Mouse (Mus musculus) T-helper 2 cell (primary cell): ENCODE data around the gene Pth2.

Experiments used
- in situ Hi-C: fragments of 300-600 bp; cut with MboI, MseI; formaldehyde crosslinking; loops from one replicate; pipeline ENCODE4 v1.15.1; 2025; ENCODE audit warnings: high pct_unique_total_duplicates

Gene Pth2

DNA sequence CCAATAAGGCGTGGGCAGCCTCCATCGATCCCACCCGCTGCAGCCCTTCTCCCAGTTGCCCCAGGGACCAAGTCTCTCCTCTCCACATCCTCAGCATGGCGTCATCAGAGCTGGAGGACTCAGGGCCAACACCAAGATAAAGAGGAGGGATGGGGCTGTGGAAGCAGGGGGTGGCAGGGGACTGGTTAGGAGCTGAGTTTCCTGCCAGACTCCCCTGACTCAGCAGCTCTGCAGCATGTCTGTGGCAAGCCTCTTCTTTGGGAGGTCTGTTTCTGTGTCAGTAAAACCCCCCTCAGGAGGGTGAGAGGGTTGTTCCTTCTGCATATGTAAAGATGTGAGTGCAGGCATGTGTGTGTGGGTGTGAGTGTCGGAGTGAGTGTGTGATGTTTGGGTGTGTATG lies 16.2 kb downstream of the Pth2 start:
- in situ Hi-C loops = no loop called here

DNA sequence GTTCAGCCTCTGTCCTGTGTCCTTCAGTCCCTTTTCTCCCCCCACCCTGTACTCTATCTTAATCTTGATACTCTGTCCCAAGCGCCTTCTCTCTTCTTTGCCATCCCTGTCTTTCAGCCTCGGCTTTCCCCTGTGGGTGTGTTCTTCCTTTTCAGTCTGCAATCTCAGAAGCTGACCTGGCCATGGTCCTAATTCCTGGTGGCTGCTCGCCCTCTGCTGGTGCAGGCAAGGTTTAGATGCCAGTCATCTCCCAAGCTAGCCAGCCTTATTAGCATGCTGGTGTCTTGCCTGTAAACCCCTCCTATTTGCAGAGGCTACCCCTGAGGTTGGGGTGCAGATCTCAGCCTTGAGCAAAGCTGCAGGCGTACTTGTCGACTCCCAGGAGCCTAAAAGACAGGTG lies 17.6 kb downstream of the Pth2 start:
- in situ Hi-C loops = no loop called here

DNA sequence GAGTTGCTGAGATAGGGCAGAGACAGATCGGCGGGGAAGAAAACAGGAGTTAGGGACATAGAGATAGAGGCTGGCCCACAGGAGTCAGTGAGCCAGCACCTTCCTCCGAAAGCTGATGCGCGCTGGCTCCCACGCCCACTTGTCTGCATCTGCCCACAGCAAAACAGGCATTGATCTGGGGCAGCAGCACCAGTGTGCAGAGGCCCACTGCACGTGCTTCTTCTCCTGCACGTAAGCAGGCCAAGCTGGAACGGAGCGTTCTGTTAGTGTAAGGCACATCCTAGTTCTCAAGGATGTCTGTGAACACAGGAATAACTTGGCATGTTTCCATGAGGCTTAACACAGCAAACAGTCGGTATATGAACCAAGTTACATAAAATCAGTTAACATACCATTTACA lies 18.2 kb downstream of the Pth2 start:
- in situ Hi-C loops = no loop called here

DNA sequence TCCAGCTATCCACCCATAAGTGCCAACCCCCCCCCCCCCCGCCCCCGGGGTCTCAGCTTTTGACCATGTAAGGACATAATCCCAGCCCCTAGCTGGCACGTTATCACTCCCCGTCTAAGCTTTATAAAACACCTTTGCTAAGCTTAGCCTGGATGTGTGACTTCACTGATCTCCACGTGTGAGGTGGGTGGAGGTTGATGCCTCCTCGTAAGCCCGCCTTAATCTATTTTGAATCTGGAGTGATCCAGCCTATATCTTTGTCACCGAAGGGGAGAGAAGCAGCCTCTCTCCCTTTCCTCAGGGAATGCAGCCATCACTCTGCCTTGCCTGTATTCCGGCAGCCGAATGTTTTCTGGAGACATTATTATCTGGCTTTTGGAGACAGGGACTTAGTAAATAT lies 21.9 kb downstream of the Pth2 start:
- in situ Hi-C loops = no loop called here

DNA sequence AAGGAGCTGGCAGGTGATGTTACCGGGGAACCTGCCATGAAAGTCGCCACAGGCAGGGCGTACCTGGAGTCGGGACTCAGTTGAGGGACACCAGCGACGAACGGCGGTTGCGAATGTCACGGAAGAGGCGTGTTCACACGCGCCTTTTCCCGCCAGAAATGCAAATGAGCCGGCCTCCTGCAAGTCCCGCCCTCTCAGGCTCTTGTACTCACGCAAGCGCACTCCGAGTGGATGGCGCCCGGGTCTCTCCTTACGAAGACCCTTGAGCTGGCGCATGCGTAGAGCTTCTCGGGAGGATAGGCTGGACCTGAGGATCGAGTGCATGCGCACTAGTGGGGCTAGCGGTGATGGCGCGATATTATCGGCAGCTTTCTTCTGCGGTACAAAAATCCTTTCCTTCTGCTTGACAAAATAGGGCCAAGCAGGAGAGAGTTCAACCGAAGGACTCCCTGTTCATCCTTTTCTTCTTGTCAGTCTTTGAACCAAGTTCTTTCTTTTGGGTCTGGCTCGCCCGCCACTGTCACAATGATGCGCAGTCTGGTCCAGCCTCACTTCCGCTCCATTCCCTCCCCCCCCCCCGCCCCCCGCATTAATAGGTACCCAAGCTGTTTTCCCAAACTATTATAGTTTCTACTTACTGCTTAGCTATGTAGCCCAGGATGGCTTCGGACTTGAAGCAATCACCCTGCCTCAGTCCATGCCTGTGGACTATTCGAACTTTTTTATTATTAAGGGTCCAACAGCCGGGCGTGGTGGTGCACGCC lies 23.8 kb downstream of the Pth2 start, which contains the start of gene Ccdc155:
TSS of gene Ccdc155 (minus strand) at position 513 of the 764 bp plus-strand sequence.
- in situ Hi-C loops = no loop called here

DNA sequence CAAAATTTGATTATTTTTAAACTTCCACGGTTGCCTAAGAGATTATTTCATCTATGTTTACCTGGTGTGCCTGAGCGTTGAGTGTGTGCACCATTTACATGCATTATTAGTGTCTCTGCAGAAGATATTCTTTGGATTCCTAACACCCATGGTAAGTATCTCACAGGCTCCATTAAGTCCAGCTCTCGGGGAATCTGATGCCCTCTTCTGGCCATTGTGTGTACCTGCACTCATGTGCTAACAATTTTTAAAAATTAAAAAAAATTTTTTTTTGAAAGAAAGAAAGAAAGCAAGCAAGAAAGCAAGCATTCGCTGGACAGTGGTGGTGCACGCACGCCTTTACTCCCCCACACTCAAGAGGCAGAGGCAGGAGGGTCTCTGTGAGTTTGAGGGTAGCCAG lies 27.5 kb downstream of the Pth2 start:
- in situ Hi-C loops = no loop called here

DNA sequence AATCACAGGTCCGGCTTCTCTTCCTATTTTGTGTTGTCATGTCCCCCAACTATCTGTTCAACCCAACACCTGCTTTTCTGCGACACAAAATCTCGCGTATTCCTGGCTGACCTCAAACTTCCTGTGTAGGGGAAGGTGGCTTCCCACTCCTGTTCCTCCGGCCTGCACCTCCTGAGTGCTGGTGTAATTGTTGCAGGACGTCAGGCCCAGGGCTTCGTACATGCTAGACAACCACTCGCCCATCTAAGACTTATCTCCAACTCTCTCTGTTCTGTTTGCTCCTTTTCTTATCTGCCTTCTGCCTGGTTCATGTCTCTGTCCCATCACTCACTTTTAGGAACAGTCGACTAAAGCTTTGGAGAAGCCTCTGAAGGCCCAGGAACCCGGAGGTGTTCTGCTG lies 30.3 kb downstream of the Pth2 start:
- in situ Hi-C loops = no loop called here

DNA sequence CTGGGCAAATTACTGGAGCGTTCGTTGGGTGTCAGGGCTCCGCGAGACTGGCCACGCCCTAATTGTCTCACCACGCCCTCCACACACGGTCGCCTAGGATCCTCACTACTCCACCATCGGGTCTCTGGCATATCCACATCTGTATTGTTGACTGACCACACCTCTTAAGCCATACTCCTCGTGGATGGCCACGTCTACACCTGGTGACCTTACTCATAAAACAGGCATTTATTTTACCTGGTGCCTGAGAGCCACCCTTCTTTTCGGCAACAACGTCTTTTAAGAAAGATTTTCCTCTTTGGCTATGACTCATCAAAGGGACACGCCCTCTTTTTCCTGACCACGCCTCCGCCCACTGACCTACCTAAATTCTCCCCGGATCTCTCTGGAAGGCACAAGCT lies 31.1 kb downstream of the Pth2 start, which contains the start of gene Dkkl1:
TSS of gene Dkkl1 (minus strand) at position 297 of the 401 bp plus-strand sequence.
- in situ Hi-C loops = no loop called here

DNA sequence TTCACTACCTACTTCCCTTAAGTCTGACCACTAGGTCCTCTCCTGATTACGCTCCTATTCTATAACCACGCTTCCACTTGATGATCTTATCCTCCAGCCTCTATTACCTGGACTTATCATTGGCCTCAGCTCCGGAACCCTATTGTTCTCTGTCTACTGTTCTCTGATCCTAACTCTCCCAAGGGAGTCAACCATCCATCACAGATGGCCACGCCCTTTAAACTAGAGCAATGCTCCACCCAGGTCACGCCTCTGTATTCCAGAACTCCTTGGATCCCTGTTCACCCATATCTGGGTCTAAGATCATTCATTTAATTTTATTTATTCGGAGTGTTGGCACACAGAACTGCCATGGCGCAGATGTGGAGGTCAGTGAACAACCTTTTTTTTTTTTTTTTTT lies 31.6 kb downstream of the Pth2 start:
- in situ Hi-C loops = no loop called here

DNA sequence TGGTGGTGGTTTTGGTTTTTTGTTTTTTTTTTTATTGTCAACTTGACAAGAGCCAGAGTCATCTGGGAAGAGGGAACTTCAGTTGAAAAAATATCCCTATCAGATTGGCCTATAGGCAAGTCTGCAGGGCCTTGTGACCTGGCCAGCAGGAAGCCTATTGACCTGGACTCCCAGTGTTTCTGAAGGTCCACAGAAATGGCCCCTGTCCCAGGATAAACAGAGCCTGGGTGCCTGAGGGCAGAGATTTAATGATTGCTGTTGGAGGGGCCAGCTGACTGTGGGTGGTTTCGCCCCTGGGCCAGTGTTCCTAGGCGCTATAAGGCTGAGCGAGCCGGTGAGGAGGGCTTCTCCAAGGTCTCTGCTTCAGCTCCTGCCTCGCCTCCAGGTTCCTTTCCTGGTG lies 32.9 kb downstream of the Pth2 start:
- in situ Hi-C loops = no loop called here

DNA sequence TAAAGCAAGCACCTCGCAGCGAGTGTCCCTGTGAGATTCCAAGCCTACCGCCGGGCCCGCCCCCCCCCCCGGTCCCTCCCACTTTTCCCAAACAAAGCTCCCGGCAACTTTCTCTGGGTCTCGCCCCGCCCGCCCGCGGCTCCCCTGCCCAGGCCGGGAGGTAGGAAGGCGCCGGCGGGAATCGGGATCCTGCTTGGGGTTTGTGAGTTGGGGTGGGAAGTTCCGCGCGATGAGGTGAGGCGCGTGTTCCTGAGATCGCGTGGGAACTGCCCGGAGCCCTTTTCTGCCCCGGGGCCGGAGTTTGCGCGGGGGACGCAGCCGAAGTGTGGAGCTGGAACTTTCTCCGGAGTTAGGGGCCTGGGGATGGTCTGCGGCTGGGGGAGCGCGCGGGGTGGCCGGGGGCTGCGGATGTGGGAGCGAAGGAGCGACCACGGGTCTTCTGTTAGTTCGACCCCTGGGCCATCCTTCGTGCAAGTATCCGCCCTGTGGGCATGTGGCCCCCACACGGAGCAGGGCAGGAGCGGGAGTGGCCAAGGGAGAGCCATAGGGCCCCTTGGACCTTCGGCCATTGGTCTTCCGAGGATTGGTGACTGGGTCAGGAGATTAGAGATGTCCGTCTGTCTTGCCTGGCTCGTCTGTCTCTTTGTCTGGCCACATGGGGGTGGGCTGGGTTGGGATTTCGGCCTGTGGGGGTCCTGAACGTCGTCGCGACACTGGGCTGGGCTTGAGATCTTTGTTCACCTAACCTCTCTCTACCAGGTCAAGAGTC lies 35.1 kb downstream of the Pth2 start, which contains the start of gene Tead2:
TSS of gene Tead2 (plus strand) at position 81 of the 769 bp plus-strand sequence.
- in situ Hi-C loops = no loop called here

DNA sequence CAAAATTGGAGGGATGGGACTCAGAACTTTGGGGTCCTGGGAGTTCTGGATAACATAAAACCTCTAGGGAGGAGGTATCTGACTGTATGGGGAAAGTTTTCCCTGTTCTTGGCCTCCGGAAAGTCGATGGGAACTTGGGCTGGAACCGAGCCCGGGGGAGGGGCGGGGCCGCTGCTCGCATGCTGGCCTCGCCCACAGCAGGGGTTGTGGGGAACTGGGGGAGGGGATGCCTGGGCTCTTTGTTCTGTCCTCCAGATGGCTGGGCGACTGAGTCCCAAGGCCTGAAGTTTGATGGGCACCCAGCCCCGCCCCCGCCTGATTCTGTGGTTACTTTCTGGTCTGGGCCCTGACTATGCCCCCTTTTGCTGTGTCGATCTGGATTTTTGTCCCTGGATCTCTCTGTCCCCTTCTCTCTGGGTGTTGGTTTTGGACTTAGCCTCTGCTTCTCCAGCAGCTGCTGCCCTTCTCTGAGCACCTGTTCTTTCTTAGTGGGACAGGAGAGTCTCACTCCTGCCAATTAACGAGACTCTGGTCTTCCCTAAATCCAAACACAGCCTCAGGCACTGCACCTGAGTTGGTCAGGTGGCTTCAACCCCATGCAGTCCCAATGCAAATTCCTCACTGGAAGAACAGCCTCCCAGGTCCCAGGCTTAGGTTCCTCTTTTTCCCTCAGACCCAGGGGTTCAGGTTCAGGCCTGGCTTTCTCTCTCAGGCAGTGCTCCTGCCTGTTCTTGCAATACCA lies 35.8 kb downstream of the Pth2 start:
- in situ Hi-C loops = no loop called here

DNA sequence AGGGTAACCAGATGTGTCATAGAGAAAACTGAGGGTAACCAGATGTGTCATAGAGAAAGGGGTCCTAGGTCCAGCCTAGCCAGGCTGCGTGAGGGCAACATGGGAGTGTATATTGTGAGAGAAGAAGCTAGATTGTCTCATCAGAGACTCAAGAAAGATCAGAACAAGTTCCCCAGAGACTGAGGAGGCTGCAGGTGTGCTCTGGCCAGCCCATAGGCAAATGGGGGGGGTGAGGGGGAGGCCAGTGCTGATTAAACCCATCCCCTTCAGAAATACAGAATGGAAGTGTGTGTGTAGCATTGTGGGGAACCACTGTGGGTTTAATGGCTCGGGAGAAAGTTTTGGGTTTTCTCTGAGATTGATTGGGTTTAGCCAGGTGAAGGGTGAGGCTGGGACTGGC lies 40.9 kb downstream of the Pth2 start:
- in situ Hi-C loops = no loop called here

DNA sequence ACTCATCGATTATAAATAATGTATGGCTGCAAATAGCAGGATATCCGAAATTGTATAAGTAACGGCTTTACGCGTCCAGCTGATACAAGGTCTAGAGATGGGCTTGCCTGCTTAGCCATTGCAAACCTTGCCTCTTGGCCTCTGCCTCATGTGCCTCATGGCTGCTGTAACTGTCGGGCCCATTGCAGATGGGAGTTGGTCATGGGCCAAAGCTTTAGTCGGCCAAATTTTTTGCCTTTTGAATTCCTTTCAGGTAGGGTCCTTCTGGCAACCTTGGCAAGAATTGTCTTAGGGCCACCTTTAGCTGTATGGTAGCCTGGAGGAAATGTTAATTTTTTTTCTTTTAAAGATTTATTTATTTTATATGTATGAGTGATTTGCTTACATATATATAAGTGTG lies 44.0 kb downstream of the Pth2 start:
- in situ Hi-C loops = no loop called here

DNA sequence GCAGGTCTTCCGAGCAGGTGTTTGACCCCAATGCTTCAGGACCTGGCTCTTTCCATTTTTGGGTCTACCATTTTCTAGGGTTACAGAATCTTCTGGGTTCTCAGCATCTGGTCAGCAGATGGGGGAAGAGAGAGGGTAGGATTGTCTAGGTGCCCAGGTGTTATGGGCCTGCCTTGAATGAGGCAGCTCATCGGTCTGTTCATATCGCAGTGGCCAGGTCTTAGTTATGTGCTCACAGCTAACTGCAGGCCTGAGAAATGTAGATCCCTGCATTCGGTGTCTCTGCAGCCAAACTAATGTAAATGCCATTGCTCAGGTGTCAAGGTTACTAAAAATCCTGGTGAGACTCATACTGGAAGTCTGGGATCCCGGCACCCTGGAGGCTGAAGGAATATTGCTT lies 45.6 kb downstream of the Pth2 start:
- in situ Hi-C loops = no loop called here

DNA sequence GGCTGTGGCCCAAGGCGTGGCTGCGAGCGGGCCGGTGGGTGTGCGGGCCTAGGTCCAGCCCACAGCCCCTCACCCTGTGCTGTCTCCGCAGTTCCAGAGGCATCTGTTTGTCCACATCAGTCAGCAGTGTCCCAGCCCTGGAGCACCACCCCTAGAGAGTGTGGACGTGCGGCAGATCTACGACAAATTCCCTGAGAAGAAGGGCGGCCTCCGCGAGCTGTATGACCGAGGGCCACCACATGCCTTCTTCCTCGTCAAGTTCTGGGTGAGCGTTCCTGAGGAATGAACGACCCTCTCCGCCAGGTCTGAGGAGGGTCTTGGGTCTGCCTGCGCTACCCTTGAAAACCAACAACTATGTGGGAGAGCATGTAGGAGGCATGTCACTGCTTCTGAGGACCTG lies 47.8 kb downstream of the Pth2 start:
- in situ Hi-C loops = no loop called here

DNA sequence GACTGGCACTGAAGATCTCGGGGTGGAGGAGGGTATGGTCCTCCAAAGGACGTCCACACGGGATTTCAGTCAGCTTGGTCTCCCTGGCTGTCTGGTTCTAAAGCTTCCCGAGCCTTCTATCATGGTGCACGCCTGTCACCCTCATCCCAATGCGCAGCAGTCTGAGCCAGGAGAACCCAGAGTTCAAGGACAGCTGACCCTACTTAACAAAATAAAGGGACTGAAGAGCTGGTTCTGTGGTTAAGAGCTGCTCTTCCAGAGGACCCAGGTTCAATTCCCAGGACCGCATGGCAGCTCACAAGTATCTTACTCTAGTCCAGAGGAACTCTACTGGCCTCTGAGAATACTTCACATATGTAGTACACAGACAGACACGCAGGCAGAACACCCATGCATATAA lies 48.3 kb downstream of the Pth2 start:
- in situ Hi-C loops = no loop called here

DNA sequence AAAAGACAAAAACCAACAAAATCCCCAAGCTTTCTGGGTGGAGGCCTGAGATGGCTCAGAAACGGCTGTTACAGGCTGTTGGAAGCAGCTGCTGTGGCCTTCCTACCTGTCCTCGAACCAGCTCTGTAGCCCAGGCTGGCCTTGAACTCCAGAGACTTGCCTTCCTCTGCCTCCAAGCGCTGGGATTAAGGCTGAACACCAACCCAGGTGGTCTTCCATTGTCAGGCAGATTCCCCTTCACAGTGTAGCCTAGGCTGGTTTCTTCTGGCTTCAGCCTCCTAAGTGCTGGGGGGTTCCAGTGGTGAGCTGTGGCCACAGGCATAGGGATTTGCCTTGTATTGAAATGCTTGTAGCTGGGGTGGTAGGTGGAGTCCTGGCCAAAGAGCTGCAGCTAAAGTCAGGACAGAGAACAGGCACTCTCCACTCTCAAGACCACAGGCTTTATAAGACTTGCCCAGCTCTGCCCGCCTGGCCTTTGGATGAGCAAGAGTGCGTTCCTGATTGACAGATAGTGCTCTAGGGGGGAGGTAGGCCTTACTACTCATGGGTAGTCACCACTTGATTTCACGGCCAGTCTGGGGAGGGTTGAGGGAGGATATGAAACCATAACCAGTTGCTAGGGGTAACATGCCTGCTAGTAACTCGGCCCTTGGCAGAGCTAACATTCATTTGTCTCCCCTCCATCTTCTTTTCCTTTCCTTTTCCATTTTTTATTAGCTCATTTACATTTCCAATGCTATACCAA lies 48.8 kb downstream of the Pth2 start:
- in situ Hi-C loops = no loop called here

DNA sequence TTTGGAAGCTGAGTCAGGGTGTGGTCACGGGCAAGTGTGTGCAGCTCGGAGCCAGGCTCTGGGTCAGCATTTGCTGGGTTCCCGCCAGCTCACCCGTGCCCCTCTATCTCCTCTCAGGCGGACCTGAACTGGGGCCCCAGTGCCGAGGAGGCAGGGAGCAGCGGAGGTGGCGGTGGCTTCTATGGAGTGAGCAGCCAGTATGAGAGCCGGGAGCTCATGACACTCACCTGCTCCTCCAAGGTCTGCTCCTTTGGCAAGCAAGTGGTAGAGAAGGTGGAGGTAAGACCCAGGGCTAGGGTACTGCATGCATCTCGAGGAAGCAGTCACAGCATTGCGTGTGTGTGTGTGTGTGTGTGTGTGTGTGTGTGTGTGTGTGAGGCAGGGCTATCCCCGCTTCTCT lies 50.4 kb downstream of the Pth2 start:
- in situ Hi-C loops = no loop called here
